Mouse (Mus musculus): ENCODE measurements at regions not wholly inside any gene's neighbourhood (a gene's known extent, or its start where the extent isn't known, plus 50 kb on each side); places are given as distances from the start of the nearest gene placed in this dataset.
"Not testable (repeated sequence)": the region's sequence is repeated elsewhere in the genome, so short reads cannot be mapped to it uniquely, and the experiment has no call there.

GRCm38 (mm10) chr12:20292368-20292767, 338.1 kb downstream of the Gm21863 start:
- H3K27ac ChIP-seq; ATAC-seq; H3K4me3 ChIP-seq (replicated peaks); H3K27me3 ChIP-seq (replicated peaks); H3K36me3 ChIP-seq; H3K9ac ChIP-seq; H3K4me2 ChIP-seq (replicated peaks); H3K4me1 ChIP-seq (replicated peaks); H3K9me3 ChIP-seq: not testable (repeated sequence)
- 72% methylated on average over 3 of the region's 3 CpGs for WGBS

GRCm38 (mm10) chr12:20311951-20312849, 357.9 kb downstream of the Gm21863 start:
- ATAC-seq: not testable (repeated sequence)

More at GRCm38 (mm10) chr12:20311951-20312849, 357.9 kb downstream of the Gm21863 start:
- WGBS: 24% methylated on average over 90 of the region's 94 CpGs
- Histone ChIP-seq H3K4me2 (replicated peaks) (0 out of 2 replicates have a peak overlapping the region, but pooled peaks have one; percentile 22), H3K4me3 (replicated peaks) (0 out of 2 replicates have a peak overlapping the region, but pooled peaks have one; percentile 14)
- H3K27ac ChIP-seq; H3K9ac ChIP-seq; H3K27me3 ChIP-seq (replicated peaks); H3K9me3 ChIP-seq; H3K4me1 ChIP-seq (replicated peaks); H3K36me3 ChIP-seq: not testable (repeated sequence)

Measured in intestine, embryonic 15.5 days (tissue).